Mouse (Mus musculus): ENCODE measurements around the gene Xdh.
A peak's percentile ranks its signal among the peaks of the same experiment; 100 is the strongest.
"Not testable (repeated sequence)": the region's sequence is repeated elsewhere in the genome, so short reads cannot be mapped to it uniquely, and the experiment has no call there.

Xdh gene

GRCm38 (mm10) chr17:73882194-73882593 lies 67.8 kb downstream of the Xdh start:
- peak; percentile 51 to 63 for DNase-seq (ENCODE audit: low spot score in 2 of 2)

- DNase-seq (ENCODE audit: low spot score in 2 of 2) = no peak
Observed at GRCm38 (mm10) chr17:73881295-73881694, 68.7 kb downstream of the Xdh start.

DNA sequence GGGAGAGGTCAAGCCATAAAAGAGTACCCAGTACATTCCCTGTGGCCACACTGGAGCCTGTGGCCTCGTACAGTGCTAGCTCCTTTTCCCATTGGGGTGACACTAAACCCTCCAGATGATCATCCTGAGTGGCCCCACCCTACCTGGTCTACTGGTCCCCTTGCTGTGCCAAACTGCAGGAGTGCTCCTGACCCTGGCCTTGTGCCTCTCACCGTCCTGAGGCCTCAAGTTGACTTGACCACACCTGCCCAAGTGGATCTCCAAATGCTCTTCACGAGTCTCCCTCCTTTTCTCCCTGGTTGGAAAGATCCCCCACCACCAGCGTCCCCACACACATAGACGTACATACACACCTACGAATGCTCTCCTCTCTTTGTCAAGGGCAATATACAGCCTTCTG lies 69.7 kb downstream of the Xdh start:
- DNase-seq (ENCODE audit: low spot score in 2 of 2) = no peak

GRCm38 (mm10) chr17:73879262-73879916 lies 70.6 kb downstream of the Xdh start:
- DNase-seq (ENCODE audit: low spot score in 2 of 2) = no peak

GRCm38 (mm10) chr17:73875674-73876073 lies 74.3 kb downstream of the Xdh start:
- no peak for DNase-seq (ENCODE audit: low spot score in 2 of 2)

DNA sequence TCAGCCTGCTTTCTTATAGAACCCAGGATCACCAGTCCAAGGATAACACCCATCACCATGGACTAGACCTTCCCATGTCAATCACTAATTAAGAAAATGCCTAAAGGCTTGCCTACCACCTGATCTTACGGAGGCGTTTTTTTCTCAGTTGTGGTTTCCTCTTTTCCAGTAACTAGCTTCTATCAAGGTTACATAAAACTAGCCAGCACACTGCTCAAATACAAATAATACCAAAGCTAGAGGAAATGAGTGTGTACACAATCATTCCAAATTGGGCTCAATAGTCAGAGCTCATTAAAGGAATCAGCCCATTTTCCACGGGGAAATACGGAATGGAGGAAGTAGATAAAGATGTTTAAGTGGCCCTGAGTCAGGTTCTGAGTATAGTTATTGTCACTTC lies 74.7 kb downstream of the Xdh start:
- DNase-seq (ENCODE audit: low spot score in 2 of 2) = no peak

- no peak for DNase-seq (ENCODE audit: low spot score in 2 of 2)
Observed at GRCm38 (mm10) chr17:73870956-73871605, 78.9 kb downstream of the Xdh start.

DNA sequence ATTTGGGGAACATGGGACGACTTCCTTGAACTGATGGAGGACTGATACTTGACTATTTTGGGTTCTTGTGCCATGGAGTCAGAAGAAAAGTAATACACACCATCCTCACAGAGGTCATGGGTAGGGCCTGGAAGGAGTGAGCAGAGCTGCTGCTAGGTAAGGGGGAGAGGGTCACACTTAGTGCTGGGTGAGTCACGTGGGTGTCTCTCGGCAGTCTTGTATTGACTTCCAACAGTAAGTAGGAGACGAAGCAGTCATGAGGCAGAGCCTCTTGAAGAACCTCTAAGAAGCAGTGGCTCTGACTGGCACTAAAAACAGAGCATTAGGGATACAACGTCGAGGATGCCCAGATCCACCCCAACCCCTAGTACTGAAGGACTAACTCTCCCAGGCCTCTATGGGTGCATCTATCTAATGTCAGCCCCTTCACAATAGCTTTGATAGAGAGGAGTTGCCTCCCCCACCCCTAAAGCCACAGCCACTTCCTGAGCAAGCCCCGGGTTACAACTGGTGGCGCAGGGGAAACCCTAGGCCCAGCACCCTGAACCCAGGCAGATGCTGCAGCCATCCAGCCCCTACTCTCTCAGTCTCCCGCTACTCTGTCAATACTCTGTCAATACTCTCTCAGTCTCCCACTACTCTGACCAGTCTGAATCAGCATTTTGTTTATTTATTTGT lies 80.8 kb downstream of the Xdh start:
- no peak for DNase-seq (ENCODE audit: low spot score in 2 of 2)

- DNase-seq (ENCODE audit: low spot score in 2 of 2) = no peak
Observed at GRCm38 (mm10) chr17:73853717-73854116, 96.3 kb downstream of the Xdh start.

- no peak for DNase-seq (ENCODE audit: low spot score in 2 of 2)
Observed at GRCm38 (mm10) chr17:73853041-73853440, 97.0 kb downstream of the Xdh start.

DNA sequence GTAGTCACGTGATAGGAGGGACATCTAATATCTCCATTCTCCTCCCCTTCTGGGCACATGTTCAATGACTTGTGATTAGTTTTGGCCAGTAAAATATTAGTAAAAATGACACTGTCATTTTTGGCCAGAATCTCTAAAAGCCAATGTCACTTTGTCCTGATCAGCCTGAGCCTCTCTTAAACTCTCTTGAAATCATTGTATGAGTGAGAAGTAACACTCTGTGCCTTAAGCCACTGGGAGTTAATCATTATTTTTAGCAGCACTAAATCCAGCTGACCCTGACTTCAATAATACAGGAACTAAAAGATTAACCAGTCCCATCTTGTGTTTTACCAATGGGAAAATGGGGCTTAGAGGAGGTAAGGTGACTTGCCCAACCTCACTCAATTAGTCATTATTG lies 102.6 kb downstream of the Xdh start:
- DNase-seq (ENCODE audit: low spot score in 2 of 2) = no peak

DNA sequence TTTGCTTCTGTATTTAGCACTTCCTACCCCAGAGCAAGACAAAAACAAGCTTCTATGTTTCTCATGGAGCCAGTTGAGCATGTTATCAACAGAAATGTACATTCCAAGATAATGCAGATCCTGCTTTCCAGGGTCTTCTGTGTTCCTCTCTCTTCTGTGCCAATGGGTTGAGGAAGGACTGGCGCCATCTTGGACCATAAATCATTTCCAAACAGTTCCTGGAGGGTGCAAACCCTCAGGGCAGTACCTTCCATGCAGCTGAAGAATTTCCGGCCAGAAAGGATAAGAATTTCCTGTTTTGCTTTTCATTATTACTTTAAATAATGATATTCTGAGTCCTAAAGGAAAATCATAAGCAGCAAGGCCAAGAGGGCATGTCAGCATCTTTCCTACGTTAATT lies 104.4 kb downstream of the Xdh start:
- DNase-seq (ENCODE audit: low spot score in 2 of 2) = no peak

DNA sequence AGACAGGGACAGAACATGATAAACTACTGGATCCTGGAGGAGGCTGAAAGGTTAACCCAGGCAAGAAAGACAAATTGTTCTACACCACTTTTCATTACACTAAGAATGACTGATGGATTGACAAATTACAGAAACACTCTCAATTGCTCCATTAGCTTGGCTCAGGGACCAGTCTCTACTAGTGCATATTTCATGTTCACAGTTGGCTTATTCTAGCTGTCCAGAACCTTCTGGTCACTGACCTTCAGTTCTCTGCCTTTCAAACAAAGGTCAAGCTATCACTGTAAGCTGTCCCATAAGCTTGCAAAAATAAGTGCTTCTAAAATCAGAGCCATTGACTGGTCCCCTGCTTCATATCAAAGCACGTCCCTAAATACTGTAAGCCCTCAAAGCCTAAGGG lies 107.0 kb downstream of the Xdh start:
- DNase-seq (ENCODE audit: low spot score in 2 of 2) = no peak

- not testable (repeated sequence) for DNase-seq (ENCODE audit: low spot score in 2 of 2)
Observed at GRCm38 (mm10) chr17:73839876-73840275, 110.1 kb downstream of the Xdh start.

DNA sequence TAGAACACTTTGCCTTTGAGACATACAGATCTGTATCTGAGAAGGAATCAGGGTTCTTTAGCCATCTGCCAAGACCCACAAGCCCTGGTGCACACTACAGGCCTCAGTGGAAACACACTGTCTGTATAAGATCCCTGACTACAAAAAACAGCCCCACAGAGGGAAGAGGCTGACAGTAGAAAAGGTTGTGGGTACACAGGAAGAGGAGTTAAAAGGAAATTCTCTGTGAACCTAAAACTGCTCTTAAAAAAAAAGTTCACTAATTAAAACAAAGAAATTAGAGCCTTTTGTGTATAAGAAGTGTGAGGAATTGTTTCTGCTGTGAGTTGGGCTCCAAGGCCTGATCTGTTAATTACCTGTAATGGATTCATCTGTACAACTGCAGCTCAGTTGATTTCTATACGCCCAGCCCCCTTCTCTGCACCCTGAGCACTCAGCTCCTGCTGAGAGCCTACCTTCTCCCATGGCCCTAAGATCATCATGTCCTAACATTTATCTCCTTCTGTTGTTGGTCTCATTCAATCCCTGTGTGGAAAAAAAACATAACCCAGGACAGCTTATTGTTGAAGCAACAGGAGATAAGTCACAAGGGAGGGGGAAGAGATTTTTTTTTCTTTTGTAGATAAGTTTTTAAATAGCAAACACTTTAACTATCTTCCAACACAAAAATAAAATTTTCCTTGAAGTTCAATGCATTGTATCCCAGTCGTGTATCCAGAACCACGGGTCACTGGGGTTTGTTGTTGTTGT lies 110.7 kb downstream of the Xdh start:
- DNase-seq (ENCODE audit: low spot score in 2 of 2) = no peak

- no peak for DNase-seq (ENCODE audit: low spot score in 2 of 2)
Observed at GRCm38 (mm10) chr17:73837244-73837643, 112.8 kb downstream of the Xdh start.

- DNase-seq (ENCODE audit: low spot score in 2 of 2) = peak in 1 of 2 experiments; percentile 10
Observed at GRCm38 (mm10) chr17:73836601-73837000, 113.4 kb downstream of the Xdh start.
